Mouse (Mus musculus): Measurements from ENCODE around the gene Kcnk5. TPM values are rescaled to one million over a fixed set of nuclear protein-coding genes. Genes with fewer than 3 reads are reported as not detected.

Kcnk5 gene
- polyA plus RNA-seq, 1 experiment = 2.8 TPM

GRCm38 (mm10) chr14:20179080-20179479 is 2.5 kb downstream of the Kcnk5 start:
- no peak for TF ChIP-seq GATA1 (IDR thresholded peaks at IDR 0.05; ENCODE audit: low read length)

- TF ChIP-seq GATA1 (IDR thresholded peaks at IDR 0.05; ENCODE audit: low read length) = no peak
These were observed 3.0 kb downstream of the Kcnk5 start for GRCm38 (mm10) chr14:20178593-20178992.

- TF ChIP-seq GATA1 (IDR thresholded peaks at IDR 0.05; ENCODE audit: low read length) = no peak
These were observed 4.0 kb downstream of the Kcnk5 start for GRCm38 (mm10) chr14:20177494-20178123.

- no peak for TF ChIP-seq GATA1 (IDR thresholded peaks at IDR 0.05; ENCODE audit: low read length)
These were observed 5.9 kb downstream of the Kcnk5 start for GRCm38 (mm10) chr14:20175705-20176104.

- TF ChIP-seq GATA1 (IDR thresholded peaks at IDR 0.05; ENCODE audit: low read length) = no peak
These were observed 6.5 kb downstream of the Kcnk5 start for GRCm38 (mm10) chr14:20175114-20175513.

- no peak for TF ChIP-seq GATA1 (IDR thresholded peaks at IDR 0.05; ENCODE audit: low read length)
These were observed 6.9 kb downstream of the Kcnk5 start for GRCm38 (mm10) chr14:20174696-20175095.

- TF ChIP-seq GATA1 (IDR thresholded peaks at IDR 0.05; ENCODE audit: low read length) = no peak
These were observed 7.6 kb downstream of the Kcnk5 start for GRCm38 (mm10) chr14:20173873-20174490.

- TF ChIP-seq GATA1 (IDR thresholded peaks at IDR 0.05; ENCODE audit: low read length) = no peak
These were observed 8.7 kb downstream of the Kcnk5 start for GRCm38 (mm10) chr14:20172924-20173323.

GRCm38 (mm10) chr14:20172509-20172908 is 9.1 kb downstream of the Kcnk5 start:
- TF ChIP-seq GATA1 (IDR thresholded peaks at IDR 0.05; ENCODE audit: low read length) = no peak

GRCm38 (mm10) chr14:20171840-20172239 is 9.8 kb downstream of the Kcnk5 start:
- TF ChIP-seq GATA1 (IDR thresholded peaks at IDR 0.05; ENCODE audit: low read length) = no peak

GRCm38 (mm10) chr14:20169251-20169650 is 12.4 kb downstream of the Kcnk5 start:
- TF ChIP-seq GATA1 (IDR thresholded peaks at IDR 0.05; ENCODE audit: low read length) = no peak

GRCm38 (mm10) chr14:20168478-20168877 is 13.1 kb downstream of the Kcnk5 start:
- TF ChIP-seq GATA1 (IDR thresholded peaks at IDR 0.05; ENCODE audit: low read length) = no peak

GRCm38 (mm10) chr14:20168054-20168453 is 13.6 kb downstream of the Kcnk5 start:
- TF ChIP-seq GATA1 (IDR thresholded peaks at IDR 0.05; ENCODE audit: low read length) = no peak

- no peak for TF ChIP-seq GATA1 (IDR thresholded peaks at IDR 0.05; ENCODE audit: low read length)
These were observed 16.2 kb downstream of the Kcnk5 start for GRCm38 (mm10) chr14:20165413-20165812.

GRCm38 (mm10) chr14:20164438-20164837 is 17.2 kb downstream of the Kcnk5 start:
- no peak for TF ChIP-seq GATA1 (IDR thresholded peaks at IDR 0.05; ENCODE audit: low read length)

GRCm38 (mm10) chr14:20162686-20163085 is 18.9 kb downstream of the Kcnk5 start:
- no peak for TF ChIP-seq GATA1 (IDR thresholded peaks at IDR 0.05; ENCODE audit: low read length)

All from G1E-ER4 (cell line).